ENCODE assay signal across 9 mouse cellular contexts in genomic region chr17:26397339-26397738, GRCm38 (mm10). TPM values are rescaled to one million over a fixed set of nuclear protein-coding genes. Genes with fewer than 3 reads are reported as not detected.
DNase-seq lines count a peak whose midpoint lies in the region; ATAC-seq and TF ChIP-seq lines count a peak whose summit lies in the region.
"Had no signal": no experiment of that assay in that cellular context is flagged by ENCODE, and none has a peak within 500 bp of the region (broad histone marks: within the 10 kb centered on the region; RNA-seq: fewer than 3 reads in every experiment).

No protein-coding gene starts in this region.

- TF ChIP-seq CTCF in layer of hippocampus, adult 2 months (conservative IDR thresholded peaks at IDR 0.05): no peak
- no peak for TF ChIP-seq CTCF in left cerebral cortex, adult 2 months (IDR thresholded peaks at IDR 0.05)

- H3K9me3 ChIP-seq in stomach, embryonic 16.5 days (replicated peaks; ENCODE audit: control insufficient read depth, low read length): no peaks in the 10 kb centered on the region; the same call in 1 of the 2 replicates
- no peaks in the 10 kb centered on the region for H3K9me3 ChIP-seq in hindbrain, embryonic 13.5 days
- no peaks in the 10 kb centered on the region for H3K9me3 ChIP-seq in forebrain, embryonic 14.5 days (replicated peaks; ENCODE audit: control insufficient read depth, low read length)

- no peaks in the 10 kb centered on the region for H3K36me3 ChIP-seq in stomach, embryonic 16.5 days (ENCODE audit: control insufficient read depth, insufficient read depth, low read length)
- H3K36me3 ChIP-seq in hindbrain, embryonic 13.5 days: no peaks in the 10 kb centered on the region
- no peaks in the 10 kb centered on the region for H3K36me3 ChIP-seq in forebrain, embryonic 14.5 days (ENCODE audit: control insufficient read depth, insufficient read depth, low read length)
- H3K36me3 ChIP-seq: midbrain, embryonic 13.5 days had no signal

- DNase-seq in layer of hippocampus, adult 2 months (ENCODE audit: low spot score in 2 of 2): peak; percentile 55 to 85
- DNase-seq in layer of hippocampus, adult 9-10 months (ENCODE audit: low spot score): no peak
- DNase-seq in heart, adult 8-10 months (ENCODE audit: low spot score): peak; percentile 74
- peak; percentile 64 to 68 for DNase-seq in left cerebral cortex, adult 2 months (ENCODE audit: extremely low spot score in 1 of 2, low spot score in 2 of 2)
- DNase-seq in forebrain, embryonic 14.5 days (ENCODE audit: low spot score): no peak

- no peaks in the 10 kb centered on the region for H3K27me3 ChIP-seq in stomach, embryonic 16.5 days (ENCODE audit: control insufficient read depth, insufficient read depth, low read length)
- H3K27me3 ChIP-seq in hindbrain, embryonic 13.5 days: no peaks in the 10 kb centered on the region
- no peaks in the 10 kb centered on the region for H3K27me3 ChIP-seq in forebrain, embryonic 14.5 days (replicated peaks; ENCODE audit: control insufficient read depth, insufficient read depth, low read length)
- H3K27me3 ChIP-seq: midbrain, embryonic 13.5 days had no signal

- no peaks in the 10 kb centered on the region; the same call in 1 of the 2 replicates for H3K4me1 ChIP-seq in stomach, embryonic 16.5 days (ENCODE audit: control insufficient read depth, insufficient read depth, low read length)
- no peaks in the 10 kb centered on the region for H3K4me1 ChIP-seq in hindbrain, embryonic 13.5 days (replicated peaks)
- no peaks in the 10 kb centered on the region for H3K4me1 ChIP-seq in forebrain, embryonic 14.5 days (ENCODE audit: control insufficient read depth, insufficient read depth, low read length)
- H3K4me1 ChIP-seq: midbrain, embryonic 13.5 days had no signal

- peak; percentile 82; the same call in 1 of the 2 replicates for ATAC-seq in stomach, embryonic 16.5 days (ENCODE audit: insufficient read depth, low FRiP score)
- no peak for ATAC-seq in hindbrain, embryonic 13.5 days (ENCODE audit: low FRiP score)
- ATAC-seq in forebrain, embryonic 14.5 days: no peak
- no peak for ATAC-seq in cerebellum, adult (ENCODE audit: insufficient number of reproducible peaks, low FRiP score, low TSS enrichment)
- ATAC-seq: midbrain, embryonic 13.5 days had no signal

- H3K4me3 ChIP-seq in layer of hippocampus, adult 2 months: no peak overlapping the region
- H3K4me3 ChIP-seq in left cerebral cortex, adult 2 months: no peak overlapping the region
- no peak overlapping the region for H3K4me3 ChIP-seq in stomach, embryonic 16.5 days (replicated peaks; ENCODE audit: low read length)
- H3K4me3 ChIP-seq in hindbrain, embryonic 13.5 days: no peak overlapping the region
- no peak overlapping the region for H3K4me3 ChIP-seq in forebrain, embryonic 14.5 days (ENCODE audit: low read depth, low read length)
- H3K4me3 ChIP-seq: midbrain, embryonic 13.5 days had no signal

- peak overlapping the region; percentile 42; the same call in 1 of the 2 replicates for H3K9ac ChIP-seq in stomach, embryonic 16.5 days (ENCODE audit: low read length)
- H3K9ac ChIP-seq in hindbrain, embryonic 13.5 days: no peak overlapping the region
- no peak overlapping the region for H3K9ac ChIP-seq in forebrain, embryonic 14.5 days (ENCODE audit: low read length)
- H3K9ac ChIP-seq: midbrain, embryonic 13.5 days had no signal

- intact Hi-C loops in left cerebral cortex, adult 2 months (cut with DNase I): loop anchor here (1.0 kb wide), 1 partner anchor 17 kb away; no protein-coding TSS in a partner anchor

- H3K4me2 ChIP-seq in stomach, embryonic 16.5 days (ENCODE audit: low read depth, low read length): no peak overlapping the region
- H3K4me2 ChIP-seq in hindbrain, embryonic 13.5 days: no peak overlapping the region
- no peak overlapping the region for H3K4me2 ChIP-seq in forebrain, embryonic 14.5 days (ENCODE audit: low read length)
- H3K4me2 ChIP-seq: midbrain, embryonic 13.5 days had no signal

- 23% methylated on average over 6 of the region's 6 CpGs for WGBS in stomach, embryonic 16.5 days
- WGBS in hindbrain, embryonic 13.5 days: 59% methylated on average over 6 of the region's 6 CpGs
- 62% methylated on average over 6 of the region's 6 CpGs for WGBS in forebrain, embryonic 14.5 days

- H3K27ac ChIP-seq in layer of hippocampus, adult 2 months: peak overlapping the region; percentile 52
- peak overlapping the region; percentile 90 for H3K27ac ChIP-seq in left cerebral cortex, adult 2 months
- peak overlapping the region; percentile 58 for H3K27ac ChIP-seq in stomach, embryonic 16.5 days (ENCODE audit: low read length)
- H3K27ac ChIP-seq in hindbrain, embryonic 13.5 days: no peak overlapping the region
- H3K27ac ChIP-seq in forebrain, embryonic 14.5 days (ENCODE audit: low read depth, low read length): no peak overlapping the region
- H3K27ac ChIP-seq: midbrain, embryonic 13.5 days had no signal

RNA-seq across cellular contexts. Expression of gene Neurl1b, which starts 17.3 kb away (rescaled TPM):
- 10 to 100 TPM; 68.8 to 75.0 TPM for total RNA-seq in layer of hippocampus, adult 2 months (2021)
- 1 to 10 TPM; 3.6 to 5.1 (median 4.4) TPM for total RNA-seq in heart, adult 8-10 months (2022)
- 10 to 100 TPM; 69.9 to 79.7 TPM for total RNA-seq in left cerebral cortex, adult 2 months (2021)
- polyA plus RNA-seq in stomach, embryonic 16.5 days (2015; fragmentation: Nextera tagmentation; extraction: Ambion mirVana): 2.3 and 2.9 TPM in 2 replicates
- polyA plus RNA-seq in hindbrain, embryonic 13.5 days (2015; fragmentation: Nextera tagmentation; extraction: Ambion mirVana): 0.78 and 1.0 TPM in 2 replicates
- 2.0 and 3.2 TPM in 2 replicates for polyA plus RNA-seq in forebrain, embryonic 14.5 days (2014; fragmentation: Nextera tagmentation; extraction: Ambion mirVana)

Comparison
In these comparisons a context has a peak if more than half of its experiments do, and no peak if none do; other contexts are left out.
1. DNase-seq: peak in layer of hippocampus, adult 2 months (2 of 2), heart, adult 8-10 months (single experiment) and left cerebral cortex, adult 2 months (2 of 2); none in layer of hippocampus, adult 9-10 months (single experiment) and forebrain, embryonic 14.5 days (single experiment).
2. H3K27ac ChIP-seq: peak in layer of hippocampus, adult 2 months (single experiment), left cerebral cortex, adult 2 months (single experiment) and stomach, embryonic 16.5 days (single experiment); none in hindbrain, embryonic 13.5 days (single experiment) and forebrain, embryonic 14.5 days (single experiment).
3. RNA of gene Neurl1b, which starts 17.3 kb away (total RNA-seq): 69.9 to 79.7 TPM in left cerebral cortex, adult 2 months and 68.8 to 75.0 TPM in layer of hippocampus, adult 2 months; 3.6 to 5.1 TPM in heart, adult 8-10 months; every median in the first group is over 10 times any median in the second.